ENCODE assay signal across 18 mouse cellular contexts in the genomic region with DNA sequence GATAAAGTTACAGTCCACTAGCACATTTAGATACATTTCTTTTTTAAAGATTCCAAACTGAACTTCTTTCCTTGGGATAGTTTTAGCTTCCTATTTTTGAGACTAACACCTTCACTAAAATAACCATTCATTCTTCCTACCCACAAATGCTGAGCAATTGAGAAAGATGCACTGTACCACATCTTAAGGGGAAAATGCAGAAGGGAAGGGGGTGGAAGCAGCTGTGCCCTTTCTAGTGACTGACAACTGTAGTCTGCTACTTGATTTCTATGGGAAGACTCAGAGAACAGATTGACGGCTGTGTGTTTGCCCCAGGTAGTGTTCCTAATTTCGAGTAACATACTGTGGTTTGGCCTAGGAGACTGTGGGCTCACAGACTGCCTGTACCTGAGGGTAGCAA.
DNase-seq lines count a peak whose midpoint lies in the region; TF ChIP-seq lines count a peak whose summit lies in the region.
"Had no signal": no experiment of that assay in that cellular context is flagged by ENCODE, and none has a peak within 500 bp of the region (broad histone marks: within the 10 kb centered on the region; RNA-seq: fewer than 3 reads in every experiment).

No protein-coding gene starts in this region.

- intact Hi-C loops in left cerebral cortex, adult 2 months (cut with DNase I) = loop anchor here (10.0 kb wide), 1 partner anchor 333 kb away; no protein-coding TSS in a partner anchor

- no peaks in the 10 kb centered on the region for H3K9me3 ChIP-seq in hindbrain, embryonic 10.5 days
- H3K9me3 ChIP-seq: embryonic facial prominence, embryonic 13.5 days; kidney, embryonic 15.5 days had no signal

- DNase-seq in layer of hippocampus, adult 18-20 months (ENCODE audit: low spot score in 2 of 2) = peak; percentile 43 to 69
- DNase-seq in layer of hippocampus, postnatal 25 days (ENCODE audit: extremely low spot score in 1 of 2, low spot score in 1 of 2) = no peak
- DNase-seq in layer of hippocampus, adult 8-10 months (ENCODE audit: low spot score in 2 of 2) = peak; percentile 33 to 36
- DNase-seq in left cerebral cortex, adult 2 months (ENCODE audit: extremely low spot score in 1 of 2, low spot score in 2 of 2) = peak; percentile 14 to 28
- peak; percentile 75 for DNase-seq in telencephalon, adult 2 months (ENCODE audit: low read depth, low spot score)
- DNase-seq in neural tube, embryonic 10.5 days (ENCODE audit: extremely low spot score, low spot score) = no peak
- DNase-seq in hindbrain, embryonic 10.5 days (ENCODE audit: low spot score) = no peak
- DNase-seq: adrenal gland, adult 2 months; cerebellum, adult 9-10 months; gastrocnemius, postnatal 10 days; heart, adult 2 months; heart, postnatal 4 days; kidney, postnatal 4 days; lung, adult 18-20 months; lung, postnatal 14 days; thymus, adult 2 months had no signal

- no peak for TF ChIP-seq CTCF in left cerebral cortex, adult 2 months (IDR thresholded peaks at IDR 0.05)

- no peak overlapping the region for H3K4me3 ChIP-seq in left cerebral cortex, adult 2 months
- no peak overlapping the region for H3K4me3 ChIP-seq in hindbrain, embryonic 10.5 days
- H3K4me3 ChIP-seq: embryonic facial prominence, embryonic 13.5 days; heart, adult 2 months; kidney, embryonic 15.5 days had no signal

- no peaks in the 10 kb centered on the region for H3K27me3 ChIP-seq in hindbrain, embryonic 10.5 days (ENCODE audit: insufficient read depth, poor library complexity, severe bottlenecking)
- H3K27me3 ChIP-seq: embryonic facial prominence, embryonic 13.5 days; kidney, embryonic 15.5 days had no signal

- WGBS in hindbrain, embryonic 10.5 days = 80% methylated on average over 2 of the region's 2 CpGs

- H3K4me1 ChIP-seq in hindbrain, embryonic 10.5 days (replicated peaks) = no peaks in the 10 kb centered on the region
- H3K4me1 ChIP-seq: embryonic facial prominence, embryonic 13.5 days had no signal

- H3K36me3 ChIP-seq in hindbrain, embryonic 10.5 days = no peaks in the 10 kb centered on the region
- H3K36me3 ChIP-seq: embryonic facial prominence, embryonic 13.5 days; kidney, embryonic 15.5 days had no signal

- H3K27ac ChIP-seq in left cerebral cortex, adult 2 months = no peak overlapping the region
- H3K27ac ChIP-seq in hindbrain, embryonic 10.5 days = no peak overlapping the region
- H3K27ac ChIP-seq: embryonic facial prominence, embryonic 13.5 days; heart, adult 2 months; kidney, embryonic 15.5 days had no signal

Comparison
In these comparisons a context has a peak if more than half of its experiments do, and no peak if none do; other contexts are left out.
1. DNase-seq: peak in layer of hippocampus, adult 18-20 months (2 of 2), layer of hippocampus, adult 8-10 months (2 of 2), left cerebral cortex, adult 2 months (2 of 2) and telencephalon, adult 2 months (single experiment); none in layer of hippocampus, postnatal 25 days (0 of 2), neural tube, embryonic 10.5 days (single experiment) and hindbrain, embryonic 10.5 days (single experiment).